Mouse (Mus musculus) ovary, postnatal 36 days (tissue): ENCODE data around the gene Lrpprc.

Source experiments
- DNase-seq: peaks from one replicate; pipeline ENCODE4 v3.0.0; 2022; ENCODE audit warnings: low spot score, mixed read lengths

Gene Lrpprc

DNA sequence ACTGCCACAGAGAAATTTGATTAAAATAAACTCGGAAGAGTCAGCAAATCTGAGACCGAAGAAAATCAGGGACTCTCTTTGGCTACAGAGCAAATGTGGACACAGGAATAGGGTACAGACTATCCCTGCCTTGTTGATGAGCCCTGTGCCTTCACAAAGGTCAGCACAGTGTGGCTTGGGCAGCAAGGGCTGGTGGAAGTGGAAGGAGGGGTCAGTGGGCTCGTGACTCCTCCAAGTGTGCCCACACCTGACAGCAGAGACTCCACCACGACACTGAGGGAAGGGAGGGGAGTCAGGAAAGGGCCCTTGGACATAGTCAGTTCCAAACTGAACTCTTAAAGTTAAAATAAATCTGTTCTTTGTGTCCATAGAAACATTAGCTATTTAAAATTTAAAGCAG, 75.7 kb downstream of the Lrpprc start:
- no peak for DNase-seq

DNA sequence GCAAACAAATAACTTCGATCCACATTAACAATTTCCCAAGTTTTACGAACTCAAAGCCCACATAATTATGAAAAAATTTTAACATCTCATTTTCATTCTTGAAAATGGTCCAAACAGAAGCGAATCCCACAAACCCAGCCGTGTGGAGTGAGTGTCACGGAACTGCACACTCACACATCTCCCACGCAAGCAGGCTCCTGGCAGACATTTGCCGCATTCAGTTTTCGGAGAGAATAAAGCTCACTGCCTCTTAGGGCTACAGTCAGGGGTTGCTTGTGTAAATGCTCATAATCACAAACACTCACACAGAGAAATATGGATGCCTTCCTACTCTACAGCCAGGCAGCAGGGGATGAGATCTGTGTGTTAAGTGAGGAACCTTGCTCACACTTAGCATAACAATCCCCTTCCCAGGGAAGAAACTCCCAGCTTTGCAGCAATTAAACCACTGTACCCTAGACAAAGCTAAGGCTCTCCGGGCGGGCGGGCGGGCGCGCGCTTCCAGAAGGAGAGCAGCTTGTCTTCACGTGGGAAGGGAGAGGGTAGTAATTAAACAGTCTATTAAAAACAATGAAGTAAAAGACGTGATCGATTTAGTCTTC, 76.9 kb downstream of the Lrpprc start:
- no peak for DNase-seq

DNA sequence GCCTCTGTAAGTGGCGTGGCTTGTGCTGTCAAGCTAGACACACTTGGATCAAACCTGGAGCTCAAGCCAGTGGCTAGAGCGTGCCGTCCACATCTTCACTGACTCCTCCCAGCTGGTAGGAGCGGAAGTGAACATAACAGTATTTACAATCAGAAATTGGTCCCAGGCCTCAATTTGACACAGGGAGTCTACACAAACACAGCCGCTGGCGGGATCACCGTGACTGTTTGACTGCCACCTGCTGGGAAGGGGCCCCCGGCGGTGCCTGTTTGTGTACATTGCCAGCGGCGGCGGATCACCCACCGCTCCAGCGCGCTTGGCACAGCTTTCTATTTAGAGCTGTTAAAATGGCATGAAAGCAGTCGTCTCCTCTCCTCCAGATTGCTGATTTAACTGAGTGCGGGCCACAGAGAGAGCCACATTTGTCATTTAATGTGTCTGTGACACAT, 81.2 kb downstream of the Lrpprc start:
- no peak for DNase-seq

DNA sequence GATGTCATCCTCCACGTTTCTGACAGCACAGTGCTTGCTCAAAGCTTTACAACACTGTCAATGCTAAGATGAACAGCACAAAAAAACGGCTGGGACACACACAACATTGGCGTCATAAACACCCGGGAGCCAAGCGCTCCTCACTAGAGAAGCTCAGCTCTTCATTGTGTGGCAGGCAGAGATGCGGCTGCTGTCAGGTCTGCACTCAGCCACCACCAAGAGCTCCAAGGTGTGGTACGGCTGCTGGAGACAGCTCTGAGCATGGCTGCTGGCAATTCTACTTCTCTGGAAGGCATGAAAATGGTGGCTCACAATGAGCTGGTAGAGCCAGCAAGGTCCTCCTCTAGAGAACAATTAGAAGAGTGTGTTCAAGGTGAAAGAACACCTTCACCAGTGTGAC, 81.8 kb downstream of the Lrpprc start:
- no peak for DNase-seq

DNA sequence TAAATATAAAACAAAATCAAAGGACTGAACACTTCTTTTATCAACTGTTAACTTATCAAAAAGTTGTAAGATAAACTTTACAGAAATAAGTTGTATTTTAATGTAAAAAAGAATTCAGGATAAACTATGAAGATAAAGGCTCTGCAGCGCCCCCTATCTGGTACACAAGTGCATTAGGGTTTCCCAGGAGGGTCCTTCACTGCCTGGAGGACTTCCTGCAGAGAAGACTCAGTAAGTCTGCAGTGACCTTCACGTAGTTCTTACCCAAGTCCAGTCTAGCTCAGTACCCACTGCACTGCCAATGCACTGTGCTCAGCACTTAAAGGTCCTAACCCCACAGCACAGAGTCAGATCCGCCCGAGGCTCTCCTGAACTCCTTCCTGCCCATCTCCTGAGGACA, 83.2 kb downstream of the Lrpprc start:
- DNase-seq = no peak

DNA sequence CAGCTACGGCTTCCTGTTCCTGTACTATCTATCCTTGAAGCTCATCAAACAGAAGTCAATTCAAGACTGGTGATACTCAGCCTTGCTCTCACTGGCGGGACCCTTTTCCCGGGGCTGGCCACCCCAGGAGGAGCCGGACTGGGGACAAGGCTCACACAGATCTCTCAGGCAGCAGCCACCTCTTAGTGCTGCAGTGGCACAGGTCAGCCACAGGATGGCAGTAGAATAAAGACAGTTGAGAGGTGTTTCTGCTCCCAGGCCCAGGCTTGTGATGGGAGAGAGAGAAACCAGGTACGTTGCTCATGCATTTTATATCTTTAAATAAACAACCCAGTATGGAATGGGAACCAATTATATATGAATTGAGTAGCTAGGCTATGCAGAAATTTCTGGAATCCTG, 91.9 kb downstream of the Lrpprc start:
- peak; percentile 44 for DNase-seq

DNA sequence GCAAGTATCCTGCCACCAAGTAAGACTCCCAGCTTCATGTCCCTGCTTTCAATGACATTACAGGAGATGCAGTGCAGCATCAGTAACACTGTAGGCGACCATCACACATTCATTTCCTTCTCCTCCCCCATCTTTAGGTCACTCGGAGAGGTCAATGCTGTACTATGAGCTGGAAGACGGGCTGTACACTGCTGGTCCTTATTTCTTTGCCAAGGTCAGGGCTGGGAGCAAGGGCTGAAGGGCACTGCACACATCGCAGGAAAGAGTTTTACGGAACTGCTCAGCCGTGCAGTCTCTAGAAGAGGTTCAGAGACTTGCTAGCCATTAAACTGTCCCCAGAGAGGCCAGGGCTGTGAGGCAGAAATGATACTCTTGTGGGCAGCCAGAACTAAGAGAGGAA, 94.1 kb downstream of the Lrpprc start:
- no peak for DNase-seq

DNA sequence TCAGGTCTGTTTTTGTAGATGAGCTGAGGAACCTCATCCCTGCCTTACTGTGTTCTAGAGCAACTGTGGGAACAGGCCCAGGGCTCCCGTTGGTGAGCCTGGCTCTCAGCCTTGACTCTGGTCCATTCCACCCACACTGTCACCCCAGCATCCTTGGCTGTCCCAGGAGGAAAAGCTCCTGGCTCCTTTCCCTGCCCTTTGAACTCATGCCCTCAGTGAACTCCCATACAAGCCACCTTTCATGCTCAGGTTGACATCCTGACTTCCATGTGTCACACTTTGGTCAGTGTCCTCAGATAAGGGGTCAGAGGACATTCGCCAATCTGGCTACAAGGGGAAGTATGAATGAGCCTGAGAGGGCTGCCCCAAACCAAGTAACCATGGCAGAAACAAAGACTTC, 96.8 kb downstream of the Lrpprc start:
- DNase-seq = no peak

DNA sequence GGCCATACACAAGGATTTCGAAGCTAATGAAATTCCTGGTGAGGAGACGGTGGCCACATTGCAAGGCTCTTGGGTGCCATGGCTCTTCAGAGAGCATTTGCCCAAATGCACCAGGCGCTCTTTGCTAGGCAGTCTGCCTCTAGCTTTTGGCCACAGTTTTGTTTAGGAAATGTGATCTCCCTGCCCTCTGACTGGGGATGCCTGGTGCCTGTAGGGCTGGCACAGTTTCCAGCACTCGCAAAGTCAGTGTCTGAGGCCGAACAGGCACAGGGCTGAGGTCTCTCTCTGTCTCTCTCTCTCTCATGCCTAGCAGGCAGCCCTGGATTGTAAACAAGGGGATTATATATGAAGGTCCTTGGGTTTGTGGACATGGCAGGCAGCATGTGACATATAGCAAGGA, 100.5 kb downstream of the Lrpprc start:
- no peak for DNase-seq

DNA sequence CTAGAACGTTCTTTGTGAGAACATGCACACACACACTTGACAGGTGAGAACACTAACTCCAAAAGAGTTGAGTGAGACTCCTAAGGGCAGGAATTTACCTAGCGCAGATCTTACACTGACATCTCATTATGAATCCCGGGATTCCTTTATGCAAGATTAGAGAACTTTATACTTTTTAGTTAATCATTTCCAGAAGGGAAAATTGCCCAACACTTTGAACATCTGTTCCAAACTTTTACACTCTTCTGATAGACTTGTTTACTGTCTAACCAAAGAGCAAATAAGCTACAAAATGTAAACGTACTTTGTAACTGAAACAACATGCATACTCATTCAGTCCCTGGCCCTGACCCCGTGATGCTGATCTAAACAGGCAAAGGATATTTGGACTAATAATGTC, 101.3 kb downstream of the Lrpprc start:
- no peak for DNase-seq

DNA sequence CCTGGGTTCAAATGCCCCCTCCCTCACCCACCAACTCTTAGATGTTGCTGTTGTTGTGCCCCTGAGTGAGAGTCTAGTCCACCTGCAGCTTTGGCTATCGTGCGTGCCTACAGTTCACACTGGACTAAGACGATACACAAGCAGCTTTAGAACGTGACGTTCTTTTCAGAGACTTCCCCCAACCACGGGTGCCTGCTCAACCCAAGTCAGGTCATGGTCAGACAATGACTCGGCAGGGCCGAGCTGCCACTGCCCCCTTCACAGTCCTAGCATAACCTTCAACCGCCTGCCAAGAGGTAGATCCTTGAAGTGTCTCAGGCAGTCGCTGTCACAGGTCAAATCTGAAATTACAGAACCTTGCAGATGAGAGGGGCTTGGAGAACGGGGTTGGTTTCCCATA, 101.8 kb downstream of the Lrpprc start:
- no peak for DNase-seq

DNA sequence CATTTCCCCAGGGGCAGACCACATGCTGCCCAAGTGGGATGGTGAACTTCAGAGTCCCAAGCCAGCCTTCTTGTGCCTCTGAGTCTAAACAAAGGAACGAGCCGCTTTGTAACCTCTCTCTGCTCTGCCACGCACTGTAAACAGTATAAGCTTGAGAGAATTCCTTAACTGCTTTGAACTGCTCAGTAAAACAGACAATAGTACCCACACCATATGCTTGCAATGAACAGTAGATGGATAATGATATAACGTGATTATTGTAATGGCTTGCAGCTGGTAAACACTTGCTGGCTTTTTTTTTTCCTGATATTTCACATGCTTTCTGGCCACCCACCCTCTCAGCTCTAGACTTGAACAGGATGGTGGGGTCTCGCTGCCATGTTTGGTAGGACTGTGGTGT, 102.6 kb downstream of the Lrpprc start:
- DNase-seq = no peak

DNA sequence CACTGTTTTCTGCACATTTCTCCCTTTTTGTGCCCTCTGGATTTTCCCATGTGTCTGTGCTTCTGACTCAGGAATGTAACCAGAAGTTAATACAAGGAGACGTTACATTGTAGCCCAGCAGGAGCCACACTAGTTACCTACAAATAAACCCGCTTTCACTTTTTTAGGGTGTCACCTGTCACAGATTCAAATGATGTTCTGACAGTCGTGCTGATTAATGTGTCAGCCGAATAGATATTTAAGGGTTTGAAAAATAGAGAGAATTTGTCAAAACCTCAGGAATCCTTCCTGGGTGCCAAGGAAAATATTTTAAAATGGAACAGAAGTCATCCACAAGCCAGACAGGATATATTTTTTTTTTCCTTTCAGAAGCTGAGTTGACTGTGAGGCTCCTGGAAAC, 105.3 kb downstream of the Lrpprc start:
- no peak for DNase-seq

DNA sequence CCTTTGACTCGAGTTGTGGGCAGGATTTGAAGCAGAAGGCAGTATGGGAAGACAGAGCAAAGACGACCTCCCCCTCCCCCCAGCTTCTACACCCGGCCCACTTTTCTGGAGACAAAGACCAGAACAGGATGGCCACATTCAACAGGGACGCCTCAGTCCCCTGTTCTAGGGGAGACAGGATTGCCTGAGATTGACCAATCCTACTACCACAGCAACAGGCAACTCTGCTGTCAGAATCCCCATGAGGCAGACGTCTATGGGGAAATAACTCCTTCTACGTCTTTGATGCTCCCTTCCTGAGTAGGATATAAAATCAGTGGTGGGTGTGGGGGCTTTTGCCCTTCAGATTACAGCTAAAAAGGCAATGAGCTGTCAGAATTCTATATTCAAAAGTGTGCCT, 106.3 kb downstream of the Lrpprc start:
- DNase-seq = no peak

DNA sequence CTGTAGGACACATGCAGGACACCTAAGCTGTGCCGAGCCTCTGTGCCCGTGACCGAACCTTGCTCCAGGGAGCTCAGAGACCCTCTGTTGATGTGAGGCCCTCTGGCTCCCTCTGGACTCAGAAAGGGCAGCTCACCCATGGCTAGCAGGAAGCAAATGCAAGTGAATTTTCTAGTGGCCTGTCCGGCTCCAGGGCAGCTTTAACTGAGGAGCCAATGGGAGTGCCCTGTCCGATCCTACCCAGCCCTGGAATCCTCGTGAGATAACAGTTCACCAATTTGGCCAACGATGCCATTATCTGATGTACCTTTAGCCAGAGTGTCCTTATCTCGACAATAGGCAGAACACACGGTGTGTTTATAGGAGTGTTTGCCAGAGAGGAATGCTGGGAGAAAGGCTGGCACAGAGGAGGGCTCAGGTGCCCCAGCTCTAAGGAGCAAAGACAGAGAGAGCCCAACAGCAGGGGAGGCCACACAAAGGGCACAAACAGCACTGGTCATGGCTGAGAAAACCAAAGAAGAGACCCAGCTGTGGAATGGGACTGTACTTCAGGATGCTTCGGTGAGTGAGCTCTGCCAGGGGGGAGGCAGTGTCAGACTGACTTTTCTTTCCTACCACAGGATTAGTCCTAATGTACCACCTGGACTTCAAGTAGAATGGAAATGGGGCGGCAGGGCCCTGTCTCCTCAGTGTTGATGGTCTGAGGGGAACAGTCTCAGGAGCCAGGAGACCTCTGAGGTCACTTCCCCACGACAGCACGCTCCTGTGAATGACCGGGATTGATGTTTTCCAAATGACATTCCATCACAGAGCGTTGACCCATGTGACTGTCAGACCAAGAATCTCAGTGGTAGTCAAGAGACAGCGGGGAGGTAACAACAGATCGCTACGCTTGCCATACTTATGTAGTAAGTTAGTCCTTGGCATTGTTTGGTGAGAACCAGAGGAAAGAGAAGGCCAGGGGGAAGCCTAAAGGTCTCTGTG, 107.6 kb downstream of the Lrpprc start, which contains the start of gene Abcg5:
Abcg5 (minus strand) TSS at position 278 of the 984 bp plus-strand sequence.
- DNase-seq = no peak

DNA sequence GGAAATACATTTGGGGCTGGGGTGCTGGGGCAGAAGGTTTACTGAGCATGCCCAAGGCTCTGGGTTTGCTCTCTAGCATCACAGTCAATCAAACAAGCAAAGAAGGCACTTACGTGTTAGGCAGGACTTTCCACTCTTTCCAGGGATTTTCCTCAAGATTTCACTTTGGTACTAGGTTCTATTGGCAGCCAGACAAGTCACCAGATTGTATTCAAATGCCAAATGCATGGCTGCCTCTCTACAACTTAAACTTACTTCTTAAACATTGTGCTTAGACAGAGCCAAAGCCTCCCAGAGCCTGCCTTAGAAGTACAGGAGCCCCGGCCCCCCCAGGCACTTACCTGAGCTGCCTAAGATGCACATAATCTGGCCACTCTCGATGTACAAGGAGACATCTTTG, 108.9 kb downstream of the Lrpprc start:
- no peak for DNase-seq

DNA sequence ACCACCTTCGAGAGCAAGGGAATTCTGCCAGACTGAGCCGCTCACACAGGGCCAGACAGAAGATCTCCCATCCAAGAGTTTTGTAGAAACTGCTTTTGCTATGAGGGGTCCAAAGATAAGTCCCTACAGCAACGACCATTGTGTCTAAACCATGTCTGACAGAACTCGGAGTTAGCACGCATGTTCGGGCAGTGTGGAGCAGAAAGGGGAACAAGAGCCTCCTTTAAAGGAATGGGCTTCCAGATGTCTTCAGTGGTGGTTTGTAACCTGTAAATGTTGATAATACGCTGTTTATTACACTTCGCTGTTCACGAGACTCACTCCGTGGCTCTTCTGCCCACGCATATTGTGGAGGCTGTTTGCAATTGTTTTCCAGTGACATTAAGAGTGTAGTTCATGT, 113.0 kb downstream of the Lrpprc start:
- DNase-seq = no peak

DNA sequence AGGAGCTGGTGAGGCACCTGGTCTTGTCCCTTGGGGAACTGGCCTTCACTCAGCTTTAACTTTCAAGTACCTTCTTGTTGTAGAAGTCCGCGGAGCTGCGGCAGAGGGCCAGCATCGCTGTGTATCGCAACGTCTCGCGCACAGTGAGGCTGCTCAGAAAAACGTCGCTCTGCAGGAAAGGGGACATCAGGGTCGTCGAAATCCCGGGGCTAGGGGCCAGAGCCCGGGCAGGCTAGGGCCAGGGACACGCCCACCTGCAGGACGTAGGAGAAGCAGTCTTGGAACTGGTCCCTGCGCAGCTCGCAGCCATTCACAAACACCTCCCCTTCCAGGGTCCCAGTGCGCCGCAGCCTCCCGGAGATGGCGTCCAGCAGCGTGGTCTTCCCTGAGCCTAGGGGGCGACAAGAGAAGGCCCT, 114.6 kb downstream of the Lrpprc start, which contains the start of gene Abcg8:
Abcg8 (plus strand) TSS at position 352 of the 416 bp plus-strand sequence.
- peak; percentile 25 for DNase-seq

DNA sequence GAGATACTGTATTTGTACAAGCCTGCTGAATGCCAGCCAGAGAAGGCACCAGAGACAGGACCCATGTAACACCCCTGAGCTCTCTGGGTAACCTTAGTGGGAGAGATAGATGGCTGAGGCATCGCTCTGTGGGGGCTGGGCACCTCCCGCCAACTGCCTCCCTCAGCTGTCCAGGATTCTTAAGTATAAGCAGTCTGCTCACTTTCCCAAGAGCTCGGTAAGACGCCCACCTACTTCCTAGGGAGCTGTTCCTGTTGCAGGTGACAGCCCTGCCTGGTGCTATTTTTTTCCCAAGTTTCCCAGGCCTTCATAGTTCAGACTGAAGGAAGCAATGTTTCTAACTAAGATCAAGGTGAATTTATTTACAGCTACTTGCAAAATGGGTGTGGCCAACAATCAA, 115.4 kb downstream of the Lrpprc start:
- no peak for DNase-seq

DNA sequence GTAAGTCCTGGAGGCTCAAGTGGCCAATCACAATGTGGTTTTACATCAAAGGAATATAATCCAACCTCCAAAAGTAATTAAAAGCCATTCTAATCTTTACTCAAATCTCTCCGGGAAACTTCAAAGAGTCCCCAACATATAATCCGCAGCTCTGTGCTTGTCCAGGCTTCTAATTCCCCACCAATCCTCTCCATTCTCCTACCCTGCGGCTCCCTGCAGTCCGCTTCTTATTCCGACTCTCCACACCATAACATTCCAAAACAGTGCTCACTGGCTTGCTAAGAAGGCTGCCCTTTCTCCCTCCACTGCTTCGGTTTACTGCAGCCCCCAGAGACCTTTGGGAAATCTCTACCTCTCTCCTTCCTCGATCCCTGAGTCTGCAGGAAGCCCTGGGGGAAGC, 116.5 kb downstream of the Lrpprc start:
- no peak for DNase-seq

DNA sequence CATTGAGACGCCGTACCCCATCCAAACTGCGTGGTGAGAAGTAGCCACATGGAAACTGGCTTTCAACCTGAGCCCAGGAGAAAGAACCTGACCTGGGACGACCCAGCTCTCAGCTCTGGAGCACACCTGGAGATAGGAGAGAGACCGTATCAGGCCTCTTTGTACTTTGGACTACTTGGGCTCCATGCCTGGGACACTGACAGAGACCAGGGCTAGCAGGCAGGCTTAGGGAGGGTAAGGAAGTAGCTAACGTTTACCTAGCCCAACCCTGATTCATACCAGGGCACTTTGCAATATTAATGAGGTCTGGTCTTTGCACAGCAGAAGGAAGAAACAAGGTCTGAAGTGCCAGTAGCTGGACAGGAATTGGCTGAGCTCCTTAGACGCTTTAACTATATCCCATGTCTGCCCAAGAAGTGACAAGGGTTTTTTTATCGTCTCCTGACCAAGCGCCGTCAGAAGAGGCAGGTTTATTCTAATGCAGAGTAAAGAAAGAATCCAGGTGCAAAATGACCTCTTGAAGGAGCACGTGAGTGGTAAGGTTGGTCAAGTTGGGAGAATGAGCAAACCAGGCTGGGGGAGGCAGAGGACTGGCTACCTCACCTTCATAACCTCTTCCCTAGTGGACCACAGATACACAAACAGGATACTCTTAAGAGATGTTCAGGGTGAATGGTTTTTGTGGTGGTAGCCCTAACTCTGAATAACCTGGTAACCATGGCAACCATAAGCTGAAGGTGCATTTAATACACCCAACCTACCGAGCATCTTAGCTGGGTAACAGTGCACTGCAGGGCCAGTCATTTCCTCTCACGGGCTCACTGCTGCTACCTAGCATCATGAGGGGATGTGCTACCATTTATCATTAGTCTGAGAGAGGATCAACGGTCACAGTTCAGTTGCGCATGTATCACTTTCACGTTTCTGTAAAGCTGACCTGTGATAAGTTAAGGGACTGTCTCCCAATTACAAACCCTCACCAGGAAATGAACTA, 117.9 kb downstream of the Lrpprc start:
- DNase-seq = no peak

DNA sequence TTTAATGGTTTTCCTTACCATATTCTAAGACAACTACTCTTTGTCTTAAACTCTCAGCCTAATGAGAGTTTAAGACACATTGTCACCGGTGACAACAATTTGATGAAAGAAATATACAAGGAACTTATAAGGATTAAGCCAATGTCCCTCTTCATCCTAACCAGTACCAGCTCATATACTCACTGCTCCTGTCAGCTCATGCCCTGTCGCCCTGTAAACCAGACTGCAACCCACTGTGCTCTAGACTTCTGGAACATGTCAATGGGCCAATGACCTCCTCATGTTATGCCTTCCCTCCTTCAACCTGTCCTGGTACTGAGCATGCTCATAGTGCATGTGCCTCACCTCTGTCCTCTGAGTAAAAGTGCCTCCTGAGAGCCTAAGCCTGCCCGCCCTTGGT, 122.7 kb downstream of the Lrpprc start:
- DNase-seq = no peak
